Mouse (Mus musculus) ES-Bruce4 (cell line): ENCODE results near the gene Coro1c.

Experiments
- CTCF ChIP-seq: IDR thresholded peaks from one replicate; pipeline ENCODE4 v1.8.1; 2011; ENCODE audit warnings: low read depth, low read length
- EP300 ChIP-seq: IDR thresholded peaks from 2 replicates; pipeline ENCODE4 v1.6.1; 2011; ENCODE audit warnings: low read depth, low read length; ENCODE audit not compliant: insufficient read depth

GRCm38 (mm10) chr5:113943328-113943727 is 34.8 kb upstream of the Coro1c start:
- TF ChIP-seq EP300, result no peak
- no peak for TF ChIP-seq CTCF
